Mouse (Mus musculus) layer of hippocampus, adult 8-10 months (tissue): ENCODE measurements around the gene Ggps1. TPM values are rescaled to one million over a fixed set of nuclear protein-coding genes. Genes with fewer than 3 reads are reported as not detected.

Experiments
- DNase-seq, 2 experiments: peaks; one replicate each; pipeline ENCODE4 v3.0.0; 2022; ENCODE audit warnings: low spot score in 2 of 2
- total RNA-seq, 4 experiments: library from RNA; stranded (reverse); gene quantifications; 2 replicates each; pipeline ENCODE4 v1.2.4; 2022

The Ggps1 gene
- total RNA-seq = 10 to 100 TPM; 53.0 to 74.1 (median 60.8) TPM

DNA sequence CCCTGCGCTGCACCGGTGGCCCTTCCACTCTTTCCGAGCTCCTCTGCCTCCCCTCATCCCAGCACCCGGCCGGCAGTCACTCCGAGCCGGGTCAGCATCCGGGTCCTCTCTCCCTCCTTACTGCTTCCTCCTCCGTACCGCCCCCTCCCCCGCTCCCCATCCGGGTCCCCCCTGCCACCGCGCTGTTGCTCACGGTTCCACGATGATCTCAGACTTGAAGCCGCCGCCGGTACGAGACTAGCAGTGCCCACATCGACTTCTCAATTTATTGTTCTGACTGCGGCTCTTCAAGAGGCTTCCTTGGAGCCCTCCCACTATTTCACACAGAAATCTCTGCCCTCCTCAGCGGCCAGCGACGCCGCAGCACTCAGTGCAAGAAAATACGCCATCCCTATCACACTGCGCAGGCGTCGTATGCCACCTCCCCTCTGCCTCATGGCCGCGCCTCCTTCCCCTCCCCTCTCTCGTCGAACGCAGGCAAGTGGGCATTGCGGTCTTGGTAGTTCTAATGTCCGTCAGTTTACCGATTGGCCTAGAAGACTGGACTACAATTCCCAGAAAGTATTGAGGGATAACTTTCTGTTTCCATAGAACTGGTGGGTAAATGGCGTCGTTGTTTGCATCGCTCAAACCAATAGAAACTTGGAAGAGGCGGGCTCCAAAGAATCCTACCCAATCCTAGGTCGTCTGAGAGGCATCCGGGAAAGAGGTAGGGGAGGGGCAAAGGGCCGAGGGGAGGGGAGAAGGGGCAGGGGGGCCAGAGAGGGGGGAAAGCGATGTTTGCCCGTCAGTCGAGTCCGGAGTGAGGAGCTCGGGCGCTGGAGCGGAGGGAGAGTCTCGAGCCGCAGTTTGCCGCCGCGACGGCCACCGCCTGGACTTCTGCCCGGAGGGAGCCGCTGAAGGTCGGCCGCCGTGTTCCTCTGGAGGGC, at the start of gene Ggps1, which contains the start of gene Arid4b:
Gene Ggps1, minus strand, starts transcription at position 476 of the 929 bp plus-strand sequence.
Gene Arid4b, plus strand, starts transcription at position 220 of the 929 bp plus-strand sequence.
- peak; percentile 97 to 98 for DNase-seq

DNA sequence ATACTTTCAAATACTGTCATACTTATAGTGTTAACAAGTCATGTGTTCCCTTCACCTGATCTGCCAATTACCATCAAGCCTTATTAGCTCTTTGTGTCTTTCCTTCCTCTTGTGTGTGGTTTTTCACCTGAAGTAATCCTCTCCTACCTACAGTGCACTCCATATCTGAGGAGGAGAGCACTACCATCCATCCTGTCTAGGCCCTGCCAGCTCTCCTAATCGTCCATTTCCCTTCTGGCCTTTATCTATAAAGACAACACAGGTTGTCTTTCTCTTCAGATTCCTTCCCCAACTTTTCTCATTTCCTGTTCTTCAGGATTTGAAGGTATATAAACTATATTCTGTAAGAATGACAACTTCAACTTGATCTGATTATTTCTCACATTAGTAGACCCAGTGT, 47.9 kb upstream of the Ggps1 start:
- DNase-seq = no peak

DNA sequence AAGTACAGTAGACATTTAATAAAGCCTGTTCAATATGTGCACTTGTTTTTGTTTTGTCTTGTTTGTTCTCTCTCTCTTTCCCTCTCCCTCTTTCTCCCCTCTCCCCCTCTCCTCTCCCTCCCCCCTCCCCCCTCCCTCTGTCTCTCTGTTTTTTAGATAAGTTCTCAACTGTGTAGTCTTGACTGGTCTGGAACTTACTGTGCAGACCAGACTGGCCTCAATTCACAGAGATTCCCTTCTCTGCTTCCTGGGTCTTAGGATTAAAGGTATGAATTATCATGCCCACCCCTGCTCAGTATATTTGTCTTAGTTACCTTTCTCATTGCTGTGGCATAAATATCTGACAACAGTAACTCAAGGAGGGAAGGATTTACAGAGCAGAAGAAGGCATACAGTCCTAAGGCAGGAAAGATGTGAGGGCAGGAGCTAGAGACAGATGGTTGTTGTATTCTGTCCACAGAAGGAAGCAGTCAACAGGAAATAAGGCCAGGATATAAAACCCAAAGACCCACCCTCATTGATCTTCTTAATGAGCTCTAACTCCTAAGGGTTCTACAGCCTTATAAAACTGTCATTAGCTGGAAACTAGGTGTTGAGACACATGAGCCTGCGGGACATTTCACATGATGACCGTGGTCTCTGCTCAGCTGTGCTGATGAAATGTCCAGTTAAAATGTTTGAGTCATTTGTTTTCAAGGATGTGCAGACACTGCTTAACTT, 47.0 kb upstream of the Ggps1 start:
- DNase-seq = no peak

- DNase-seq = no peak
Measured at GRCm38 (mm10) chr13:14103026-14103425, 39.7 kb upstream of the Ggps1 start.

DNA sequence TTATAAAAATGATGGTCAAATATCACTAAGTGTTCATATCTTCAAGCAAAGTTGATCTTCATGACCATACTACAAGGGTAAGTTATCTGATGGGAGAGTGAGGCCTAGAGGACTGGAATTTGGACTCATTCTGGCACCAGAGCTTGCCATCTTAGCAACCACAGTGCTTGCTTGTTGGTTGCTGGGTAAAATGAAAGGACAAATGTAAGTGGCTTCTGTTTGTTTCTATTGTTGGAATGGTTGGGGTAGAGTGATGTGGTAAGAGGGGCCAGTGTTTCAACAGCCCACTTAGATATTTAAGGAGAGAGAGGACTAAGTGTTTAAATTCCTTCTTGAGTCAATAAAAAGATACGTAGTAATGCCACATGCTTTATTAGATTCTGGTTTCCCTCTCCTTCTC, 25.4 kb upstream of the Ggps1 start:
- no peak for DNase-seq

GRCm38 (mm10) chr13:14075326-14075725, 12.0 kb upstream of the Ggps1 start:
- DNase-seq = no peak

GRCm38 (mm10) chr13:14074371-14074770, 11.1 kb upstream of the Ggps1 start:
- no peak for DNase-seq

- no peak for DNase-seq
Measured at GRCm38 (mm10) chr13:14069291-14069690, 6.0 kb upstream of the Ggps1 start.

DNA sequence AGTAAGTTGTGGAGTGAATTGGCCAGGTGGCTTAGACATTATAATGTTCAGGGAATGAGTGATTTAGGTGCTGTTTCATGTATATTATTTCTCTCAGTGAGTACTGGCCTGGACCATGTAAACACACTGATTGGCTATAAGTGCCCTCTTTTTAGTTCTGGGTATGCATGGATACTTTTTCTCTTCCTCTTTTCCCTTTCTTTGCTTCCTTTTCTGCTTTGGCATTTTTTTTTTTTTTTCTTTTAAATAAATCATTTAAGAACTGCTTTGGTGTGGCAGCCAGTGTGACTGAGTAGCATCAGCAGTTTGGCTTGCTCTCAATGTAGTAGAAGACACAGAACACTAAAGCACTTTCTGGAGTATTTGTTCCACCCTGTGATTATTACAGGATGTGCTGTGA, 4.7 kb upstream of the Ggps1 start:
- DNase-seq = no peak

DNA sequence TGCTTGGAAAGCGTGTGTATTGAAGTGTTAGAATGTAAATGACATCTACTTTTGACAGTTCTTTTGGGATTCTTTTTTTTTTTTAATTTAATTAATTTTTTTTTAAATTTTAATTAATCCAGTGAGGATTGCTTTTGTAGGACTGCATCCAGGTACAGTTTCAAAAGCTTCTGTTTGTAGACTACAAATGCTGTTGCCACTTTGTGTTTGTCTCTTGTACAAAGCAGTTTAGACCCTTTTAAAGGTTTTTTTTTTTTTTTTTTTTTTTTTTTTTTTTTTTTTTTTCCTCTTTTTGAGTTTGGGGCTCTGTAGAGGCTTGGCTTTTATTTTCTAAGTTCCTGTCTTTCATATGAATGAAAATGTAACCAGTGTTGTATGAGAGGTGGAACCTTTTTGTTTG, 2.4 kb upstream of the Ggps1 start:
- no peak for DNase-seq

DNA sequence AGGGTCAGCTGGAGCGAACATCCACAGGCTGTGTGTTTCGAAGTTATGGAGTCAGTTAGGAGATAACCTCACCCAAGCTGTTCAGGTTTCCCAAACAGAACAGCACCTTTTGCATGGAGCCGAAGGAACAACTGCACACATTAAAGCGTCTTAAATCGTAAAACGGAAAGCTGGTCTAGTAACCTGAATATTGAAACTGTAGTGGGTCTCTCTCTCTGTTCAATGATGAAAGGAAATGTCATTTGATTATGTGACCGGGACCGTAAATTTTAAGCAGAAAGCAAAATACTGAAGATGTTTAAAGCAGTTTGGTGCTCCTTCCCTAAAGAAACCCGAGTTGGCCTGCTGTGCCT, 1.7 kb upstream of the Ggps1 start:
- DNase-seq = no peak

DNA sequence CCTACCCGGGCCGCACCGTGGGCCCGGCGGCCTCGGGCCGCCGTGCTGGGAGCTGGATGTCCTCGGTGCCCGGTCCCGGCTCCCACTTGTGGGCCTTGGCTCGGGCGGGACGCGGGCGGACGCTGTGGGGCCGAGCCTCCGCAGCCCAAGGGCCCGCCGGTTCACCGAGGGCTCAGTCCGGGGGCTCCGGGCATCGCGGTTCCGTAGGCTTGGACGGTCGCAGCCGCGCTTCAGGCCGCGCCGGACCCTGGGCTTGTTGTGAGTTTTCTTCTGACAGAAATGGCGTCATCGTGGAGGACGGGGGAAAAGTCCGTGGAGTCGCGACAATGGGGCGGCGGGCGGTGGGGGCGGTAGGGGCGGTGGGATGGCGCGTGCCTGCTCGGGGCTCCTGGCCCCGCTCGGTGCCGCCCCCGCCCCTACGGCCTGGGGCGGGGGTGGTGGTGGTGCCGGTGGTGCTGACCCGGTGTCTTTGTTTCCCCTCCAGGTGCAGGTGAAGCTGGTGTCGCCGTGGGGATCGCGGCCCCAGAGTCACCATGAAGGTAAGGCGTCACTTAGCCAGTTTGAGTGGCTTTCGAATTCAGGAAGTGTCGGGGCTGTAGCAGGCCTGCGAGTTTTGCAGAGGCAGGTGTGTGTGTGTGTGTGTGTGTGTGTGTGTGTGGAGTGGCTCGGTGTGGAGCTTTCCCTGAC, 1.2 kb upstream of the Ggps1 start:
- peak; percentile 11 to 24 for DNase-seq

DNA sequence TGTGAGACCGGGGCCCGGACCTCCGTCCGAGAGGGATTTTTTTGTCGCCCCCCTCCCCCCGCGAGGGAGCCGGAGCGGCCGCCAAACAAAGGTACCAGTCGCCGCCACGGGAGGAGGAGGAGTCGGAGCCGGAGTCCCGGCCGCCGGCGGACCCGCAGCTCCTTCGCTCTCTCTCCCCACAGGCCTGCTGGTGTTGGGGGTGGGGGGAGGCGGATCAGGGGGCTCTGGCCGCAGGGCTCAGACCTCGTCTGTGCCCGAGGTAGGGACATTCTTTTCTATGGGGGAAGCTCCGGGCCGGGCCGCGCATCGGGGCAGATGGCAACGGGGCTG, 619 bp upstream of the Ggps1 start:
- DNase-seq = no peak

GRCm38 (mm10) chr13:14062209-14063012, 877 bp downstream of the Ggps1 start:
- DNase-seq = no peak

DNA sequence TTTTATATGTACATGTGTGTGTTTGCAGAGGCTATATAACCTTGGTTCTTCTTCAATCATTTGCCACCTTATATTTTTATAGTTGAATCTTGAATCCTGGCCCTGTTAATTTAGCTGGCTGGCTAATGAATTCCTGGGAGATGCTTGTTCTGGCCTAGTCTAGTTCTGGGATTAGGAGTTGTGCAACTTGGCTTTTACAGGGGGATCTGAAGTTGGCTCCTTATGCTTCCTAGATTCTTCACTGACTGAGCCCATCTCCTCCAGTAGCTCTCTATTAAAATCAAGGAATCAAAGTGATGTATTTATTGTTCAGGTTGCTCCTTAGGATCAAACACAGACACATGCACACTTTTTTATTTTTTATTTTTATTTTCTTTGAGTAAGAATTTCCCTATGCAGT, 3.7 kb downstream of the Ggps1 start:
- DNase-seq = no peak

DNA sequence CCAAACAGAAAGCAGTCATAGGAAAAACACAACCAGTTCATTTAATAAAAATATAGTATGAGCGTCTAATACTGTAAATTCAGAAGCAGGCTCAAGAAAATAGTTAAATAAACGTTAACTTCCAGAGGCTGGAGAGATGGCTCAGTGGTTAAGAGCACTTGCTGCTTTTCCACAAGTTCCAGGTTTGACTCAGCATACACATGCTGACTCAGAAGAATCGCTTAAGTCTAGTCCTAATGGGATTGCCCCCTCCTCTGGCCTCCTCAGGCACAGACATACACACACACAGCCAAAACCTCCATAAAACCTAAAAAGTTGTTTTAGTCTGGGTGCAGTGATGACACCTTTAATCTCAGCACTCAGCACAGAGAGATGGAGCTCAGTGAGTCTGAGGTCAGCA, 6.5 kb downstream of the Ggps1 start:
- no peak for DNase-seq

GRCm38 (mm10) chr13:14049878-14050277, 13.4 kb downstream of the Ggps1 start:
- DNase-seq = no peak

- no peak for DNase-seq
Measured at GRCm38 (mm10) chr13:14044521-14044920, 18.8 kb downstream of the Ggps1 start.

- DNase-seq = no peak
Measured at GRCm38 (mm10) chr13:14043851-14044250, 19.4 kb downstream of the Ggps1 start.

DNA sequence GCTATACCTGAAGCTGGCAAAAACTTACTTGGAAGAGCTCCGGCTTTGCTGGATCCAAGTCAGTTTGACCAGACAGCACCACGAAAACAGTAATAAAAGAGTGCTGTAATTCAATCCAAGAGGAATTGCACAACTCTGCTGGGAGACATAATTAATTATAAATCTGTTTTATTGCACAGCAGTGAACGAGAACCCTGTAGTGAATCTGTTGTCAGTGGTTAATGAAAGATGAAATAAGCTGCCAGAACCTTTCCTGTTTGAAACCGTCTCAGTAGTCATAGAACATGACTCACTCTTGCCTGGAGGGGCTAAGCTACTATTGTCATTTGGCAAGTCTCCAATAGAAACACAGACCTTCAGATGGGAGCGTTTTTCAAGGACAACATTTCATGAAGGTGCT, 23.1 kb downstream of the Ggps1 start:
- DNase-seq = no peak

DNA sequence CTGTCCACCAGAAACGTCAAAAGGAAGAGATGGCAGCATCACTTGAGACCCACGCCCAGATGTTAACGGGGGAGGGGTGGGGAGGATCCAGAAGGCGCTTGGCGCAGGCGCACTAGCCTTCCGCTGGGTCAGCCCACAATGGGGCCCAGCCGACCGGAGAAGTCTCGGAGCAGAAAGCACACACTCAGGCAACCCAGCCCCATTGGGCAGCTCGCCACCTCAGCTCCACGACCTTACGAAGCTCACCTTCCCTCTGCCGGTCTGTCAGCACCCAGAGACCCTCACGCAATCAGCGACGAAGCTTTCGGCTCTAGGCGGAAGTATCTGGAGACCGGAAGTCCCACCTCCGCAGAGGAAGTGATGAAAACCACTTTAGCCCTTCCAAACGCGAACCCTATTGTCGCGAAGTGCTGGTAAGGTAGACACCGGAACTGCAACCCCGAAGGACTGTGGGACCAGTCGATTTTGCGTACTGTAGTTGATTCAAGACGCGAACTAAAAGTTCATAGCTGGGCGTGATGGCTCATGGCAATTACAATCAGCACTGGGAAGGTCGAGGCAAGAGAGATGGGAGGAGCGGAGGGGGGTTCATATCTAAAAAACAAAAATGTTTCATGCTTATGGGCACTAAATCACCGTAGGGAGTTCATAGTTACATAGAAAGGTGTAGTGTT, 23.9 kb downstream of the Ggps1 start, which contains the start of gene Tbce:
Gene Tbce, minus strand, starts transcription at position 347 of the 674 bp plus-strand sequence.
- peak; percentile 89 to 93 for DNase-seq
